Mouse (Mus musculus) layer of hippocampus, postnatal 10 days (tissue): ENCODE measurements at regions not wholly inside any gene's neighbourhood (a gene's known extent, or its start where the extent isn't known, plus 50 kb on each side); places are given as distances from the start of the nearest gene placed in this dataset.

Source experiments
- DNase-seq, 2 experiments: peaks; one replicate each; pipeline ENCODE4 v3.0.0; 2021; ENCODE audit warnings: low spot score in 2 of 2

- DNase-seq = no peak
Observed at GRCm38 (mm10) chr1:146185444-146185843, 309.1 kb upstream of the Brinp3 start.

GRCm38 (mm10) chr1:146211646-146212045 is 282.9 kb upstream of the Brinp3 start:
- DNase-seq = no peak

GRCm38 (mm10) chr1:146231487-146232466 is 262.8 kb upstream of the Brinp3 start:
- DNase-seq = peak; percentile 32 to 46

GRCm38 (mm10) chr1:146260400-146260799 is 234.2 kb upstream of the Brinp3 start:
- no peak for DNase-seq

GRCm38 (mm10) chr1:146299031-146299430 is 195.5 kb upstream of the Brinp3 start:
- no peak for DNase-seq

GRCm38 (mm10) chr1:146312547-146312946 is 182.0 kb upstream of the Brinp3 start:
- peak; percentile 16 to 18 for DNase-seq

GRCm38 (mm10) chr1:146316172-146317158 is 178.1 kb upstream of the Brinp3 start:
- DNase-seq = no peak

GRCm38 (mm10) chr1:146322026-146322425 is 172.5 kb upstream of the Brinp3 start:
- no peak for DNase-seq

GRCm38 (mm10) chr1:146322862-146323261 is 171.7 kb upstream of the Brinp3 start:
- no peak for DNase-seq

GRCm38 (mm10) chr1:146337049-146337448 is 157.5 kb upstream of the Brinp3 start:
- no peak for DNase-seq

- DNase-seq = no peak
Observed at GRCm38 (mm10) chr1:146356964-146357363, 137.6 kb upstream of the Brinp3 start.

- no peak for DNase-seq
Observed at GRCm38 (mm10) chr1:146358301-146358700, 136.3 kb upstream of the Brinp3 start.

- no peak for DNase-seq
Observed at GRCm38 (mm10) chr1:146359632-146360031, 134.9 kb upstream of the Brinp3 start.

- no peak for DNase-seq
Observed at GRCm38 (mm10) chr1:146360124-146360523, 134.4 kb upstream of the Brinp3 start.

- no peak for DNase-seq
Observed at GRCm38 (mm10) chr1:146363777-146364176, 130.8 kb upstream of the Brinp3 start.
